Mouse (Mus musculus): ENCODE data around the gene Klc4.
A peak's percentile ranks its signal among the peaks of the same experiment; 100 is the strongest.

The Klc4 gene

DNA sequence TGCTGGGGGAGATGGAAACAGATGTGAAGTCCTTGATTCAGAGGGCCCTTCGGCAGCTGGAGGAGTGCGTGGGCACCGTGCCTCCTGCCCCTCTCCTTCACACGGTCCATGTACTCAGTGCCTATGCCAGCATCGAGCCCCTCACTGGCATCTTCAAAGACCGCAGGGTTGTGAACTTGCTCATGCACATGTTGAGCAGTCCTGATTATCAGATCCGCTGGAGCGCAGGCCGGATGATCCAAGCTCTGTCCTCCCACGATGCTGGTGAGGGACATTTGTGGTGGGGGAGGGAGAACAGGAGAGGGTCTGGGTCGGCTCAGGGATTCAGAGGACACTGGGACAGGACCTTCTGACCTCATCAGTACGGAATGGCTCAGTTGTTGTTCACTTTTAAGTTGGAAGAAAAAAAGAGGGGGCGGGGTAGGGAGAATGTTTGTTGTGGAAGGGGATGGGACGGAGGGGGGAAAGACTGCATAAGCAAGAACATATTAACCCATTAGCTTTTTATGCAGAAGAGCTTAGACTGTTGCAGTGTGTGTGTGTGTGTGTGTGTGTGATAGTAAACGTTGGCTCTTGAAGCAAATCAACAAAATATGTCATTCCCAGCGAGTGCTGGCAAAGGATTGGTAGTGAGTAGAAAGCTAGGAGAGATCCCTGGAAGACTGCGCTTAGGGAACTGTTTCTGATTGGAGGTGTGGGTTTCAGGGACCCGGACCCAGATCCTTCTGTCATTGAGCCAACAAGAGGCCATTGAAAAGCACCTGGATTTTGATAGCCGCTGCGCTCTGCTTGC lies 6.1 kb upstream of the Klc4 start:
- peak in 1 of 2 experiments; percentile 22 for DNase-seq

DNA sequence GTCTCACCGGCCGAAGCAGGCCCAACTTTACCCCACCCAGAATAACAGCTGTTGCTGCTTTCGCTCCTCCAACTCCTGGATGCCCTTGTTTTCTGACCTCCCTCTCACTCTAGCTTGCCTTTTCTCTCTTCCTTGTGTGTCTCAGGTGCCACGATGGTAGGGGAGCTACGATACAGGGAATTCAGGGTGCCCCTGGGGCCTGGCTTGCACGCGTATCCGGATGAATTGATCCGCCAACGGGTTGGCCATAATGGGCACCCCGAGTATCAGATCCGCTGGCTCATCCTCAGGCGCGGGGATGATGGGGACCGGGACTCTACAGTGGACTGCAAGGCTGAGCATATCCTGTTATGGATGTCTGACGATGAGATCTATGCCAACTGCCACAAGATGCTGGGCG lies 5.5 kb upstream of the Klc4 start:
- DNase-seq: peak in 1 of 2 experiments; percentile 26

DNA sequence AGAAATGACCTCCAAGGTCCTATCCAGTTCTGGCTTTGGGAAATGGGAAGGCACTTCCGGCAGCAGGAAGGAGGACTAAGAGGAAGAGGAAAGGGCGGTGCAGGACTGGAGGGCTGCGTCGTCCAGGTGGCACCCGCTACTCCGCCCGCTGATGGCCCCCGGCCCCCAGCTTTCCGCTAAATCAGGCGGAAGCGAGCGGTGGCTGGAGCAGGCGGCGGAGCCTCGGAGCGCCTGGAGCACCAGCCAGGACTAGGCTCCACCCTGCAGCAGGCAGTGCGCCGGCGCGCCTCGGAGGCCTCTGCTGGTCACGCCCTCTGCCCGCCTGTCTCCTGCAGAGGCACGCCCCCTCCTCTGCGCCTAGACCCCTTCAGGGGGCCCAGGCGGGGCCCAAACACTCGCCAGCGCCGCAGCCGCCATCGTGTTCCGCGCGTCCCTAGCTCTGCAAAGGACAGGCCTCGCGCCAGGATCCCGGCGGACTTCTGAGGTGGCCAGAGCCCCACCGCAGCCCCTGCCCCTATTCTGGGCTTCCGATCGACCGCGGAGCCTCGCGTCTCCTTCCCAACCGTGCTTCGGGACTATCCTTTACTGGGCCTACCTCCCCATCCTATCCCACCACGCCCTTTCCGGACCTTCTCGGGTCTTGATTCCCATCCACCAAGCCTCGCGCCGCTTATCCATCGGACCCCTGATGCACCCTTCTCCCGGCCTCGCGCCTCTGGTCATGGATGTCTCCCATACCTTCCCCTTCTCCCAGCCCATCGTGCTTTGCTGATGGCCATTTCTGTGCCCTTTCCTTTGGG lies 4.6 kb upstream of the Klc4 start, which contains the start of gene Cul7:
Gene Cul7 (plus strand): TSS at position 106 of the 800 bp plus-strand sequence.
- peak; percentile 91 to 94 for DNase-seq

DNA sequence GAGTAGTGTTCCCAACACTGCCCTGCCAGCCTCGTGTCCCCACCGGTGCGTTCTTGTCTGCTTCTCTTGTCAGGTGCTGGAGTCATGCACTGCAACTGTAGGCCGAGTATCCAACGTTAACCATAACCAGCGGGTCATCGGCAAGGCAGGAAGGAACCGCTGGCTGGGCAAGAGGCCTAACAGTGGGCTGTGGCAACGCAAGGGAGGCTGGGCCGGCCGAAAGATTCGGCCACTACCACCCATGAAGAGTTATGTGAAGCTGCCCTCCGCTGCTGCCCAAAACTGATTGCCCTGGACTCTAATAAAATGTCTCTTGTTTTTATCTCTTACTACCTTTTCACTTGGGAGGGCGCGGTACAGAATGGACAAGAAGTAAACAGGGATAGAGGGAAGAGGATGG lies 4.0 kb upstream of the Klc4 start:
- DNase-seq: peak; percentile 47 to 48

DNA sequence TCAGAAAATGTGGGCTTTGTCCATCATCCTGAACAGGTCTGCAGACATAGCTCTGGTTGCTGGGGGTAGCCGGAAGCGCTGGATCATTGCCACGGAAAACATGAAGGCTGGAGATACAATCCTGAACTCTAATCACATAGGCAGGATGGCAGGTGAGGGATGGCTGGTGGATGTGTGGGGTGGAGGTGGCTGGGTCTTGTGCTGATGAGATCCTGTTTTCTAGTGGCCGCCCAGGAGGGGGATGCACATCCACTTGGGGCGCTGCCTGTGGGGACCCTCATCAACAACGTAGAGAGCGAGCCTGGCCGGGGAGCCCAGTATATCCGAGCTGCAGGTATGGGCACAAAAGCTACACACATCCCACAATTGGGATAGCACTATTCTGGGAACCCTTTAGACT lies 2.6 kb upstream of the Klc4 start:
- DNase-seq: no peak

DNA sequence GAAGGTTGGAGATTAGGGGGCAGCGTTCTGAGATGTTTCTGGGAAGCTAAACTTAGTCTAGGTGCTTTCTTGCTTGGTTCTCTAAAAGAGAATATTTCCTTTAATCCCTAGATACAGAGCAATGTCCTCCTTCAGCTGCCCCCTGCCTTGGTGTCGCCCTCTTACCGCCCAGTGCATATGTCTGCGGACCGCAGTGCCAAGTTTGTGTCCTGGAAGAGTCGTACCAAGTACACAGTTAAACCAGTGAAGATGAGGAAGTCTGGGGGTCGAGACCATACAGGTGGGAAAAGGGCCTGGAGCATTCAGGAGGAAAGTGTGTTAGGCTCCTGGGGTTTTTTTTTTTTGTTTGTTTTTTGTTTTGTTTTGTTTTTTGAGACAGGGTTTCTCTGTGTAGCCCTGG lies 1.5 kb upstream of the Klc4 start:
- DNase-seq: peak in 1 of 2 experiments; percentile 28

DNA sequence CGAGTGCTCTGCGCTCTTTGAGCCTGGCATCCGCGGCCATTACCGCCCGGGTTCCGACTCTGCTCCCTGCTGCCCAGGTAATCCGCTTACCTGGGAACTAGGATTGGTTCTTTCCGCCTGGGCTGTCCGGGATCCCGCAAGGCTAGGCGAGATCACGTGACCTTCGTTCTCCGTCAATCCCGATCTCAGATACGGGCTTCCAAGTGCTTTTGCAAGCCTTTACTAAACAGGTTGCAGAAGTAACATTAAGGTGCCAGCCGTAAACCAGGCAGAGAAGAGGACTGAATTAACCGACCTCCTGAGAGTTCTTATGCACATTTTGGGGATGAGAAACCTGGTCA lies 470 bp upstream of the Klc4 start:
- DNase-seq: no peak

DNA sequence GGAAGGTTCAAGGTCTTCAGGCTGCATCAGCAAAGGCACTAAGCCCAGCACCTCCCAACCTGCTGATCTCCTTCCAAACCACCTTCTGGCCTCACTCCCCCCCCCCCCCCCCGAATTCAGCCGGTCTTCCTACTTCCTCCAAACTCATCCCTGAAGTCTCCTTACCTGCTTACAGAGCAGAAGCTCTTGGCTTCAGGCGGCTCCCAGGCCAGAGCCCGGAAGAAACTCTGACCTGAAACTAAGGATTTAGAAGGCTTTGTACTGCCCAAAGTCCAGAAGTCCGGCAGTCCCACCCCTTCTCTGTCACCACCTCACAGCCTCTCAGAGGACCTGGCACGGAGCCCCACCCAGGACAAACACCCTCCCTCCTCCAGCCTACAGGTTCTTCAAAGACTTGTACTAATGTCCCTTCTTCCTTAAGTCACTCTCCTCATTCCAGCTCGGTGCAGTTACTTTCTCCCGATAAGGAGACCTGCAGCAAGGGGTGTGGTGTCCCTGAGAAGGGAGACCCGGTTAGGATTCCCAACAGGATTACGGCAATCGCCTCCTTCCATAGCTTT lies 826 bp downstream of the Klc4 start:
- peak; percentile 57 to 77 for DNase-seq

DNA sequence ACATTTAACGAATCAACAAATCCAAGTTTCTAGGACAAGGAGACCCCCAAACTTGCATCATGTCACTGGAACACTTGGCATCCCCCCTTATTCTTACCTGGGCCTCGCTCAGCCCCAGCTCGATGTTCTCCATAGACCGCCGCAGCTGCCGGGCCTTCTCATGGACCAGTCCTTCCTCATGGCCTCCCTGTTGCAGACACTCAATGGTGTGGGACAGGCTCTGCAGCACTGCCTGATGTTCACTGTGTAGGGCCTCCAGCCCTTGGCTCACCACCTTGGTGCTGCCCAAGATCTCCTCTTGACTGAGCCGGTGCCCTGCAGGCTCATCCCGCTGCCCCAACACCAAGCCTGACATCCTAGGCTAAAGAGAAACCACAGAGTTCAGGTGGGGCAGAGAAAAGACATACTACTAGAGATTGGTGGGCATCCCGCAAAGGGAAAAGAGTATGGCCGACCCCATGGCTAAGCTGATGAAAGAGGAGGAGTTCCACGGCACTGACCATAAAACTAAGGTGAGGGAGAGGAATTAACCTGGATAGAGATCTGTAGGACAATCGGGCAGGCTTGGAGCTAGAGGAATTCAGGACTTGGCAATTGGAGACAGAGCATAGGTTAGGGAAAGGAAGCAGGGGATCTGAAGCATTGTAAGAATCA lies 1.5 kb downstream of the Klc4 start:
- no peak for DNase-seq

DNA sequence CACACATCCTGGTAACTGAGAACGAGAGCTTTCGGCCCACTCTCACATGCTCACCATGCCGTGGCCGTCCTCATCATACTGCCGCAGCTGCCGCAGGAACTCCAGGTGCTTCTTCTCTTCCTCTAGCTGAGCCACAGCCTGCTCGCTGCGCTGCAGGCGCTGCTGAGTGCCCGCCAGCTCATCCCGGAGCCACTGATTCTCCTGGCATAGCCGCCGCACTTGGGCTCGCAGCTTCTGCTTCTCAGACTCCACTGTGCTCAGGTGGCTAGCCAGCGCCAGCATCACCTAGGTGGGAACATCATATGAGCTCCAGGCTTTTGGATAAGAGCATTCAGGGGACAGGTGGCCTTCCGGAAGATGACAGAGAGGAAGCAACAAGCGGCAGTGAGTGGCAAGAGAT lies 3.8 kb downstream of the Klc4 start:
- DNase-seq: peak in 1 of 2 experiments; percentile 51

DNA sequence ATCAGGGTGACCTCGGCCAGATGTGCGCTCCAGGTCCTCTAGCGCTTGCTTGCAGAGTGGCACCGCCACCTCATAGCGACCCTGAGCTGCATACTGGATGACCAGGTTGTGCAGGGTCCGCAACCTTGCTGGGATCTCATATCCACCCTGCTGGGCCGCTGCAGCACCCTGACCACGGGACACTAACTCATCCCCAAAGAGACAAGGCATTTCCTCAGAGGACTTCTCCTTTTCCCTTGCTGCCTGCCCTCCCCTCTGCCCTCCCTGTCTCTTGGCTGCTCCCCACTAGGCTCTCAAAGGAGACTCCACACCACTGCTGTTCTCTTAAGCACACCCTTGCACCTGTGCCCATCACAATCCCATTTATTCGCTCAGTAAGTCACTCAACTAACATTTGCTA lies 5.9 kb downstream of the Klc4 start:
- DNase-seq: no peak

DNA sequence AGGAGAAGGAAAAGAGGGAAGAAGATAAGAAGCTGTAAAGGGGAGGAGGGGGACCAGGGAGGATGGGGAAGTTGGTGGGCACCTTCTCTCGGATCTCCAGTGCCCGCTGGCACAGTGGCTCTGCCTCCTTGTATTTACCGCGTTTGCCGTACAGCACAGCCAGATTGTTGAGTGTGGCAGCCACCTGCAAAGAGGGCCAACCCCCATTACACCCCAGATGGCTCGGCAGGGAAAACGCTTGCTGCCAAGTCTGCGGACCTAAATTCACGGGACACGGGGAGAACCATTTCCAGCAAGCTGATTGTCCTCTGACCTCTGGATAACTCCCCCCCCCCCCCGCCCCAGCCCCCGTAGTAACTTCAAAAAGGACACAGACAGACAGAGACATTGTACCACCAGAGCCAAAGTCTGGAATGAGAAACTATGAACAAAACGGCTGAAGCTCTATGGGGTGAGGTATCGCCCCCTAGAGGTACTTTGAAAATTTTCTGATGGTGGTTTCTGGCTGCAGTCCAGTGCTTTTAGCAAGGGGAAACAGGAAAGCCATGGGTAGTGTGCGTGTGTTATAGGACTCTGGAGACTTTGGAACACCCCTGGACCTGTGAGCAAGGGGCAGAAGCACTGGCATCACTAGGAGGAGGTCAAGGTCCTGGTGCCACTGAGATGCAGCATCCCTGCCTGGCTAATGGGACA lies 8.8 kb downstream of the Klc4 start:
- peak; percentile 75 to 79 for DNase-seq

DNA sequence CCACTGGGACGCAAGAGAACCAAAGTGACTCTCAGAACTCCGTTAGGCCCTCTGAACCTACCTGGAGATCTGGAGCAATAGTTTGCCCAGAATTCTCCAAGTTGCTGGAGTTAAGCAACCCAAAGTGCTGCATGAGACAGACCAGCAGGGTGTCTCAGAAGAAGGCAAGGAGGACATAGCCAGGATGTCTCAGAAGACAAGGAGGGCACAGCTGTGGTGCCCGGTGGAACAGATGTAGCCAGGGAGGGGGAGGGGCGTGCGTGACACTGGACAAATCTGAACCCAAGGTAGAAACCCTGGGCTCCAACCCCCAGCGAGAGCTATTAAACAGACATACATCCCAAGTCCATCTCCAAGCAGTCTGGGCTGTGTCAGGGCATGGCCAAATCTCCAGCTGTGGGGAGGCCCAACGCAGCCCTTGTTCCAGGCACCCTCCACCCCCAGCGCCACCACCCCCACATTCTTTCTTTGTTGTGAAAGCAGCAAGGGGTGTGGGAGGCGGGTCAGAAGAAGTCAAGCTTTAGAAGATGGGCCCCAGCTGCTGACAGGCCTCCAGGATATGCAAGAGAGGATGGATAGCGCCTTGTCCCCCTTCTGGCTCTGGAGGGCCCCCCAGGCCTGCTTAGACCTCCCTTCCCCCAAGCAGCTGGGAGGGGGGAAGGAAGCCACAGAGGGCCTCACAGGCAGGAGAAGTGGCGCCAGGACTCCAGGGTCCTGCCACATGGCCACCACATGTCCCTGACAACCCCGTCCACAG lies 16.0 kb downstream of the Klc4 start:
- peak in 1 of 2 experiments; percentile 39 for DNase-seq

DNA sequence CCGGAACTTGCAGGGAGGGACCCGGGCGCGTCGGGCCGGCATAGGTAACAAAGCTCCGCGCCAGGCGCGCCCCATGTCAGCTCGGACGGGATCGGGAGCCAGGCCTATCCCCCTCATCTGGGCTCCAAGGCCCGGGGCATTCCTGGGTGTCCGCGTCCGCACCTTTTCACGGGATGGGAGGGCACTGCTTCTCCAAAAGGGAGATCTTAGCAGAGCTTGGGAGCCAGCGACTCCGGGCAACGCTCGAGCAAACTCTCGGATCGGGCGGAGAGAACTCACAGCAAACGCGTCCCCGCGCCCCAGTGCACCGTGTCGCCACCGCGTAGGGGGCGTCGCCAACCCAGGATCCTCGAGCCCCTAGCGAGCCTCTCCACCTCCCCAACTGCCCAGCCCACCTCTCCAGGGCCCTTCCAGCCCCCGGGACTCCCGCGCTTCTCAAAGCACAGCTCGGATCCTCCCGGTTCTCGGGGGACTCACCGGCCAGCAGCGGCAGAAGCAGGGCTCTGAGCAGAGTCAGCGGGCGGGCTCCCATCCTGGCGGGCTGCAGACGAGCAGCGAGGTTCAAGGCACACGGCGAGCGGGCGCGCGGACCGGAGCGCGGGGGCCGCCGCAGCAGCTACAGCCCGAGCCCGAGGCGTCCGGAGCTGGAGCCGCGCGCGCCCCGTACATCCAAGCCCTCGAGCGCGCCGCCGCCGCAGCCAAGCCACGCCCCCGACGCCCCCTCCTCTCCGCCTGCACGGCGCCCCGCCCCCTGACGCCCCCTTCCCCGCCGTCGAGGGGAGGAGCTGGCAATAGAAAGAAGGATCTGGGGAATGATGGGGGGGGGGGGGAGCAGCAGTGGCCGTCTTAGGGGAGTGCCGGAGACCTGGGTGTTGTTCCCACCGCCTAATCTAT lies 16.8 kb downstream of the Klc4 start, which contains the start of gene Ptk7:
Gene Ptk7 (minus strand): TSS at position 714 of the 894 bp plus-strand sequence.
- peak; percentile 73 to 81 for DNase-seq

DNA sequence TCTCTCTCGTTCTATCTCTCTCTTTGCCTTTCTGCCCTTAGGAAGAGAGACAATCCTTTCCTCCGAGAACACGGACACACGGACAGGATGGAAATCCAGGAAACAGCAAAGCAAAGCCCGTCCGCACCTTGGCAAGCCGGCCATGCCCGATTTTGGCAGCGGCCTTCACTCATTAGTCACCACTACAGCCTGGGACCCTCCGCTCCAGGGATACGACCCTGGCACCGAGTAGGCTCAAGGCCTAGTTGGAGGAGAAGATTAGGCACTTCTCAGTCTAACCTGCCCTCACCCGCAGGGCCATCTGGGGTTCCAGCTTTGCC lies 17.4 kb downstream of the Klc4 start:
- DNase-seq: no peak

DNA sequence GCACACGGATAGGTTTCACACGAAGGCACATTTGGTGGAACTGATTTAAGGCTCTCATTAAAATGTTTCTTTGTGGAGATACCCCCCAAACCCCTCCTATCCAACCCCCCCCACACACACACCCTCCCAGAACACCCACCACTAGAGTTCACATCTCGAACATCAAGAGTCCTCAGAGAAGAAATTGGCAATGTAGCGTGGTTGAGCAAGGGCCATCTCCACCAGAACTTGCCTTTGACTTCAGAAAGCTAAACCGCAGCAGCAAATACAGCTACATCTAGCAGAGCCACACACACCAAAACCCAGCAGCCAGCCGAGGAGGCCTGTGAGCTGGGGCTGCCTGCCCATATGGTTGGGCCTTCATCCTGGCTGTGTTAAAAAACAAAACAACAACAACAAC lies 18.4 kb downstream of the Klc4 start:
- no peak for DNase-seq

DNA sequence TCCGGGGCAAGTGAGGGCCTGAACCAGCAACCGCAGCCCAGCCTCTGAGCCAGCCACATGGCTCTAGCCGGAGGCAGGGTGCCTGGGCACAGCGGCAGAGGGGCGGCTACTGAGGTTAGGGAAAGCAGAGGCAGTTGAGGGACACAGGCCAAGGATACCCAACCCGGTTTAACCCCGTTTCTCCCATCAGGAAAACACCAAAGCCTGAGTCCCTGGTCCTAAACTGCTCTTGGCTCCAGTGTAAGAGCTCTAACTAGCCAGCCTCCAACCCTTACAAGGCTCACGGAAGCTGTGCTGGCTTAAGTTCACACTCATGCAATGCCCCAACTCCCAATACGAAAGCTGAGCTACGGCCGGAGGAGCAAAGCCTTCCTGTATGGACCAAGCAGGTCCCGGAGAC lies 21.2 kb downstream of the Klc4 start:
- DNase-seq: no peak

DNA sequence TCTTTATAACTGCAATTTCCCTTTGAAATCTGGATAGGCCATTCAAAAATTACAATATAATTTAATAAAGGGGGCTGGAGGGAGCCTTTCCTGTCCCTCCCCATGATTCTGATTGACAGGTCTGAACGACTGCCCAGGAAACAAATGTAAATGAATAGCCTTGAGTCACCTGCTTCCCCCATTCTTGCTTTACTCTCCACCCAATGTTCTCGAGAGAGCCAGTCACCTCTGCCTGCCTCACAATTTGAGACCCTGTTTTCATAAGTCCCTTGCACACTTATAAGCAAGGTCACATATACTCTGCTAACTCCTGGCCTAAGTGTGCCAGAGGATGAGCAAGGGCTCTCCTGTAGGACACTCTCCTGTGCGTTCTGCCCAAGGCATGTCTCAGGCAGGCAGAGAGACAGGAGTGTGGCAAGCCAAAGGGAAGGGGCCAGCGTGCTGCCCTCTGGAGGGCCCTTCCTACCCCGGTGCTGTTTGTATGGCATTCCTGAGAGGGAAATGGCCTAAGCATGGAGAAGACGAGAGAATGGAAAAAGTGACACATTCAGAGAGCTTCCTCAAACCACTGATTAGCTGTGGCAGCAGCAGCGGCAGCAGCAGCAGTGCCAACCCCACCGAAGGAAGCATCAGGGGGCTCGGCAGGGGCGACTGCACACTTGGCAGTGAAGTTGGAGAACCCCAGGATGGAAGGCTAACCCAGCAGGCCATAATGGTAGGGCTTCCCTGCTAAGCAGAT lies 21.8 kb downstream of the Klc4 start:
- no peak for DNase-seq

DNA sequence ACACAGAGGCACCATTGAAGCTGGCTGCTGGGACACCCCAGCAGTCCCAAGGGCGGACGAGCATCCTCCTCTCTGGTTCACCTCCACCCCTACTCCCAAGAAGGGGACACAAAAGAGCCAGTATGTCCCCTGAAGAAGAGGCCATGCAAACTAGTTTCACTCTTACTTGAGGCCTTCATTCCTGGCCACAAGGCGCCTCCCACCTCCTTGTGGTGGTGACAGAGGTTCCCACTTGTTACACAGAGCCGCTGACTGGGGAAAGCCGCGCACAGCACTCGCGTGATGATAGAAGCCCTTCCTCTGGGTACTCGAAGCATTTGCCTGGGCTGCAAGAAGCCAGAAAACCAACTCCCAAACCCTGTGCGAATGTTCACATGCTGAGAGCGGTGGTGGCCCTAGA lies 23.6 kb downstream of the Klc4 start:
- DNase-seq: no peak

DNA sequence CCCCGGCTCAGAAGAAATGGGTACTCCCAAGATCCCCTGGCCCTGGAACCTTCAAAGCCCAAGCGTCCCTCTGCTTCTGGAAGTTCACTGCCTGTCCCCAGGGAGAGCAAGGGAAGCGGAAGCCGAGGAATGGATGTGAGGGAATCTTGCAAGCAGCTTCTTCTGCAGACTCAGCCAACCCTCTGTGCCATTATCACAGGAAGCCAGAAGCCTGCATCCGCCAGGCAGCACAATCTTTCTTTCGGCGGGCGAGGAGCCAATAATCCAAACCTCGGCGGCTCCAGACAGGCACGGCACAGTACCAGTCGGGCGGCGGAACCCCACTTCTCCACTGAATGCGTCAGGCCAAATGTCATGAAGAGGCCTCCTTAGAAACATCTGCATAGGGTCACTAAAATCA lies 24.5 kb downstream of the Klc4 start:
- peak; percentile 65 to 78 for DNase-seq

Measured in cerebellum, postnatal 25 days (tissue).